Mouse (Mus musculus) left cerebral cortex, adult 9 months (tissue): ENCODE measurements around the gene Cbx2.

Experiments
- DNase-seq, 2 experiments: peaks; one replicate each; pipeline ENCODE4 v3.0.0; 2022; ENCODE audit warnings: low spot score in 2 of 2

Cbx2 gene

GRCm38 (mm10) chr11:119017506-119017905, 5.3 kb upstream of the Cbx2 start:
- no peak for DNase-seq

GRCm38 (mm10) chr11:119021180-119021579, 1.6 kb upstream of the Cbx2 start:
- DNase-seq, result no peak

- no peak for DNase-seq
These were observed 481 bp upstream of the Cbx2 start for GRCm38 (mm10) chr11:119022068-119022894.

DNA sequence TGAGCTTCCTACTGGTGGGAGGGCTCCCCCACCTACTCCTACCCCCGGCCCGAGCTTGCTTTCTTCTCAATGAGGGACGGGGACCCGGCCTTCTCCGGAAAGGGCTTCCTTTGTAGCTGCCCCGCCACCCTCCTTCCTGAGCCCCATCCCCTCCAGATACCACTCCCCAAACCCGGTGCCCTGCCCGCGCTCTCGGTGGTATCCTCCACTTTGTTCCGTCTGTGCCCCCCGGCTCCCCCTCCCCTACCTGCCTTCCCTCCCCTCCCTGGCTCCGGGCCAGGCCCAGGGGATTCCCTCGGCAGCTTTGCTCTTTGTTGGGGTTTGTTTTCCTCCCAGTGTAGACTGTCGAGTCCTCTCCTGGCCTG, 836 bp downstream of the Cbx2 start:
- DNase-seq, result no peak

- DNase-seq, result no peak
These were observed 1.5 kb downstream of the Cbx2 start for GRCm38 (mm10) chr11:119024260-119024659.

GRCm38 (mm10) chr11:119026203-119026602, 3.4 kb downstream of the Cbx2 start:
- no peak for DNase-seq

DNA sequence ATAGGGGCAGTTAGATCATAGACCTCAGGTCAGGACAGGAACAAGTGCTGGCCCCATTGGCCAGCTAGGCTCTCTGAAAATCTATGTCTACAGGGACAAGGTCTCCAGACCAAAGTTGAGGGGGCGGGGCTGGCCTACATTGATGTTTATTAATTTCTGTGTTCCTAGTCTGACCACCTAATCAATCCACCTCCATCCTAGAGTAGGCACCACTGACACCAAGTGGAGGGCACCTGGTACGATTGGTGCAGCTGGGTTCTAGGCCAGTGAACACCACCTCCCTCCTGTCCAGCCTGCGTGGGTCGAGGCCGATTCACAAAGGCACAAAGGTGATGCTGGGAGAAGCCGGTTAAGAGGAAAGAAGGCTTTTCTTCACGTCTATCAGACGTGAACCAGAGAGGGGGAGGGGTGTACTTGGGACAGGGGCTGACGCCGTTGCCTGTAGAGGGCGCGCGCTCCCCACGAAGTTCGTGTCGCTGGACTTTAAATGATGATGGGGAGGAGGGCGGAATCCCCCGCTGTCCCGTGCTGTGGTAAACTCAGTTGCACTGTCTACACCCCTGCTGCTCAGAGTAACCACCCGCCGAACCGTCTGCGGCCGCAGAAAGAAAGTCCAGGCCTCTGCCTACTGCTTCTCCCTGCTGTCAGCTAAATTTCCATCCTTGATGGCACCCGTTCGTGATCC, 11.3 kb downstream of the Cbx2 start:
- DNase-seq, result peak in 1 of 2 experiments; percentile 76

DNA sequence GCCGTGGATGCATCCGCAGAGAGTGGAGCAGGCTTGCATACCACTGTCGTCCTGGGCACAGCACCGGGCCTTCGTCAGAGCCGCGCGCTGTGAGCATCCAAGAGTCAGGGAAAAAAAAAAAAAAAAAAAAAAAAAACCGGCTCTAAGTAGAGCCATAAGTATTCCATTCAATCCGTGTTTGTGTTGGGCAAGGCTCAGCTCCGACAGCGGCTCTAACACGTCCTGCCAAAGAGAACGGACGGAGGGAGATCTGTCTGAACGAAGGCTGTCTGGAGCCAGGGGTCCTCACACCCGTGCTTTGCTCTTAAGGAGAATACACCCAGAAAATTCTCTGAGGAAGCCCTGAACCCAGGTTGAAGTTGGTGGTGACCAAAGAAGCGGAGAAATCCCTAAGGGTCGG, 11.9 kb downstream of the Cbx2 start:
- no peak for DNase-seq

DNA sequence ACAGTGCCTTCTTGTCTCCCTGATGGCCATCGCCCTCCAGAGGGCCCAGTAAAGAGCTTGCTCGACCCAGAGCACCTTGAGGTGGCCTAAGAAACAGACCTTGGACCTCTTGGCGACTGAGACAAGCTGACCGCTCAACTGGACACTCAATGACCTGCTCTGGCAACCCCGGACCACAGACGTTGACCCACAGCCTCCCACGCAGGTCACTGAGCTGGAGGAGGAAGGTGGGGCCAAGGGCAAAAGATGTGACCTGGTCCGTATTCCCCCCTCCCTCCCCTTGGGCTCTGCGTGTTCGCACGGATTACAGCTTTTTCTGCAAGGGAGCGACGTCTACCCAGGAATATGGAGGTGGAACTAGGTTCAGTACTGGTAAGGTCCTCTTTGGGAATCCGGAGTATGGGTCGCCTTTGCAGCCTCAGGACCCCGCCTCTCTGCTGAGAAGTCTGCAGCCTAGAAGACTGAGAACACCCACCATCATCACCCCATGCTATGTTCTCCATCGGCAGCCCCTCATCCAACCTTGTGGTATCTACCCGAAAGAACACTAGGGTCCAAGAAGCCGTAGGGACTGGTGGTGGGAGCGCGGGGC, 12.4 kb downstream of the Cbx2 start:
- DNase-seq, result no peak

- DNase-seq, result no peak
These were observed 13.0 kb downstream of the Cbx2 start for GRCm38 (mm10) chr11:119035686-119036165.

- no peak for DNase-seq
These were observed 13.7 kb downstream of the Cbx2 start for GRCm38 (mm10) chr11:119036447-119036846.

DNA sequence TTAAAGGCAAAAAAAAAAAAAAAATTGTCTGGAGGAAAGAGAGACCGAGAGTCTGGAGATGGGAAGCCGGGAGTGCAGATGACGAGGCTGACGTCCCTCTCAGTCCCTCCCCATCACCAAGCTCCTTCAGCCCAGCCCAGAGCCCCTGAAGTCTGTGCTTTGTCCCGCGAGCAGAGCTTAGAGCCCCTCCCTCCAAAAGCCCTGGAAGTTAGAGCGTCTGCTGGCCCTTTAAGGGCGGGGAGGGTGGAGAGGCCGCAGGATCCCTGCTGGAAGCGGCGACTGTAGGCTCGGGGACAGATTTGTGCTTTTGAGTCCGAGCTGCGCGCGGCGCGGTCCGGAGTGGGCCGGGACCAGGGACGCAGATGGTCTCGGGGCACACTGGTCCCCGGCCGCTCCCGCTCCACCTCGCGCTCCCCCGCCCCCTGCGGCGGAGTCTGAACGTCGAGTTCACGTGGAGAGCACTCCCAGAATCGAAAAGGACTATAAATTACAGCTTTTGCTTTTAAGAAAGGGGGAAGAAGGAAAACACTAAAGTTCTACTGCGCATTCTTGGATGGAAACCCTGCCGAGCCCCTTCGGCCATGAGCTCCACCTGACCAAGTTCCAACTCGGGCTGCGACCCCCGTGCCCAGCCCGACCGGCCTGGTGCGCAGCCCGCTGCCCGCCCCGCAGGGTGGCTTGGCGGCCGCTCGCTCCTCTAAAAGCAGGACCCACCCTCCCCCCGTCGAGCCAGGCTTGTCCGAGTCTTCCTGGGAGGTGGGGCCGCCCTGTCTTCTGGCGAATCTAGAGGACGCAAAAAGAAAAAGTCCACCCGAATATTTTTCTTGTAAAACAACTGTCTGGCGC, 14.4 kb downstream of the Cbx2 start:
- no peak for DNase-seq

DNA sequence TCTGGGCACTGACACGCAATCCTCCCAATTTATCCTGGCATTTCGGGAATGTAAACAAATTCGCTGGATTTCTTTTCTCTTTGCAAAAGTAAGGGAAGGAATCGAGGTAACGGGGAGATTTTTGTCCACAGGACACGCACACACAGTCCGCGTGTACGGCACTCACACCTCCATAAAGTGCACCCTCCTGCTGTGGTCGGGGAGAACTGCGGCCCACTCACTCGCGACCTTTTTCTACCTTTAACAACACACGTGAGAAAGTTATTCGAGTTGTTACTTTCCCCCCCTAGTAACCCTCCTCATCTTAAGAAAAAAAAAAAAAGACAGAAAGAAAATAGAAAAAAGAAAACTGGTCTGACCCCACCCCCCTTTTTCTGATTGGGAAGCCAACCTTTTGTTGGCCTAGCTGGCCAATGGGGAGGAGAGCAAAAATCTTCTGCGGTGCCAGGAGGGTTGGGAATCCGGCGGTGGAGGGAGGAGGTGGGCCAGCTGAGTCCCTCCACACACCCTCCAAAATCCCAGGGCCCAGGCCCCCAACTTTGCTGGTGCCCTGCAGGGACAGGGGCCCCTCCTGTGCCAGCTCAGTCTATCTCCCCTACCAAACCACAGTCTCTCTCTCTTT, 15.1 kb downstream of the Cbx2 start:
- DNase-seq, result no peak

DNA sequence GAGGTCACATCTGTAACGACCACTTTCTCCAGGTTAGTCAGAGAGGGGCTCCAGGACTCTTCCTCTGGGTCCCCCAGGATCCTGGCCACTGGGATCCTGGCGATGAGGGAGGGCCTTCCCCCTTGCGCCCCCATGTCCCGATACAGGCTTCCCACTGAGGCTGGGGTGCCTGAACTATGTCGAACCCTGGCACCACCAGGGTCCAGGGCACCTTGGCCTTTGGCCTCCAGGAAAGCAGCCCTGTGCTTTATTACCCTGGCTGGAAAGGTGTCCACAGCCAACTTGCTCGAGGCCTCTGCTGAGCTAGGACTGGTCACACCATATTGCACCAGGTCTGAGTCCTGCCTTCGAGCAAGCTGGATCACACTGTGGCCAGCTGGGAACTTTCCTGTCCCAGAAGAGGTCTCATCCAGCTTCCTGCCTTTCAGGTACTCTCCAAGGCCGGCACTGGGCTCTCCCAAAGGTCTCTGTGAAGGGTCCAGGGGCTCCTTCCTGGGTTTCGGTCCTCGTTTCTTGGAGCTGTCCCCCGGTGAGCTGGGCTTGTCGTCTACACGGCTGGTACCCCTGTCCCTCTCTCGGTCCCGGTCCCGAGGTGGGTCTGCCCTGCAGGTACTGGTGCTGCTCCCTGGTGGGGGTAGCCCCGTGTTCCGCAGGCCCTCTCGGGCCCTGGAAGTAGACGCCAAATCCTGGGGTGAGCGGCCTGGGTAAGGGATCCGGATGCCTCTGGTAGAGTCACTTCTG, 16.2 kb downstream of the Cbx2 start:
- DNase-seq, result no peak

DNA sequence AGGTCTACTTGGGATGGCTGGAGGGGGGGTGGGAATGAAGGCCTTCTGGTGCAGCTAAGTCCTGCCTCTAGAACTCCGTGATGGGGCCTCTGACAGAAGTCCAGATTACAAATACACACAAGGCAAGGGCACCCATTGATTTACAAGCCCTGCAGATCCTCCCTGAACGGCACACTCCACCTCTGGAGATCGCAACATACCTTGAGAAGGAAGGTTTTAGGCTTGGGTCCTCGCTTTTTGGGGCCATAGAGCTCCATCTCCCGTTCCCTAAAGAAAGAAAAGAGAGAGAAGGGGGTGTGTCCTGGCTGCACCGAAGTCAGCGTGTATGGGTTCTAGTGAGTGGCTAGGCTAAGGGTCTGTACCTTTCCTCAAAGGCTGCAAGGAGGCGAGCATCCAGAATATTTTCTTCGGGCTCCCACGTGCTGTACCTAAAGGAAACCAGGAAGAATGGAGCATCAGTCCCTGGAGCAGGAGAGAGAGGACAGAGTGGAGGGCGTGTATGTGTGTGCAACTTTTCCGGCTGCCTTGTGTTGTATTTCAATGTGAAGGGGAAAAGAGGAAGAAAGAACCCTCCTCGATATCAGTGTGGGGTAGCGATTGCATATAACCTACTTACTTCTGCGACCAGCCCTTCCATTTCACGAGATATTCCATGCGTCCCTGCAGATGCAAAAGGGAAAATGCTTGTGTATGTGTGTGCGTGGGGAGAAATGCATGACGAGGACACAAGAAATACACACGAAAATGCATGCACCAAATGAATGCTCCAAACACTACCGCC, 17.2 kb downstream of the Cbx2 start:
- DNase-seq, result no peak

DNA sequence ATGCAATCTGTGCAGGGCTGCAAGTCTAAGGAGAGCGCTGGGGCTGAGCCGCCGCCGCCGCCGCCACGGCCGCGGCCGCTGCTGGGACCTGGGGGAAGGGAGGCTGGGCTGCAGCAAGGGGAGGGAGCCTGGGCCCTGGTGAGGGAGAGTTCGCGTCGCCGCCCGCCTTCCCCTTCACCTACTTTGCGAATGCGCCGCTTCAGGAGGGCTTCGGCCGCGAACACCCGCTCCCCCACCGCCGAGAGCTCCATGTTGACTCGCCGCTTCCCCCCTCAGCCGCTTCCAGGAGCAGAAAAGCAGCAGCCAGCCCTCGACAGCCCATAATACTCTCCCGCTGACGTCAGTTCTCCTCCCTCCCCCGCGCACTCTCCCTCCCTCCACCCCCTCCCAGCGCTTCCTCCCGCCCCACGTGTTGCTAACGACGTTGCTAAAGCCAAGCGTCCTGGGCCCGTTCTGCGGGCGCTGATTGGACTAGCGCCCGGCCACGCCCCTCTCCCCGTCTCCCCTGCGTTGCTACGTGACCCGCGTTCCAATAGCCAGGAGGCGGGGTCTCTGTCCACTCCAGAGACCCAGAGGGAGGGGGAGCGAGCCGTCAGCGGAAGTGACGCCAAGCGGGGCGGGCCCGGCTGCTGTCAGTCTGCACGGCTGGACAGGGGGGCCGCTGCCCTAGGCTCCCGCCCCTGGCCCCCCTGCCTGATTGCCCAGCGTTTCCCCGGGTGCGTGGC, 18.0 kb downstream of the Cbx2 start, which contains the start of gene Cbx8:
TSS of gene Cbx8 (minus strand) at position 370 of the 725 bp plus-strand sequence.
- peak; percentile 97 to 99 for DNase-seq

DNA sequence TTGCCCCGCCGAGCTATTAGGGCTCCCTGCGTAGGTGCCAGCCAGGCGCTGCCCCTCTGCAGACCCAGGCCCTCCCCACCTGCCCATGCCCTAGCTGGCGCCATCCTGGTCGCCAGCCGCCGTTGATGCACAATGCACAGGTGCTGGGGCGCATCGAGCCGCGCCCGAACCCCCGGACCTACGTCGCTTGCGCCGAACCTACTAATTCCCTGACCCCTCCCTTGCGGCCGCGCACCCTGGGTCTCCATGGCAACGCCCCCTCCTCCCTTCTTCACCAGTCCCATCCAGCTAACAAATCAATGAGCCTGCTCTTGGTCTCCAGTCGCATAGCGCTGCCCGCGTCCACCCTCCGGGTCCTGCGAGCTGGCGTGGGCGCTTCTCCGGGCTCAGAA, 18.6 kb downstream of the Cbx2 start:
- DNase-seq, result no peak

DNA sequence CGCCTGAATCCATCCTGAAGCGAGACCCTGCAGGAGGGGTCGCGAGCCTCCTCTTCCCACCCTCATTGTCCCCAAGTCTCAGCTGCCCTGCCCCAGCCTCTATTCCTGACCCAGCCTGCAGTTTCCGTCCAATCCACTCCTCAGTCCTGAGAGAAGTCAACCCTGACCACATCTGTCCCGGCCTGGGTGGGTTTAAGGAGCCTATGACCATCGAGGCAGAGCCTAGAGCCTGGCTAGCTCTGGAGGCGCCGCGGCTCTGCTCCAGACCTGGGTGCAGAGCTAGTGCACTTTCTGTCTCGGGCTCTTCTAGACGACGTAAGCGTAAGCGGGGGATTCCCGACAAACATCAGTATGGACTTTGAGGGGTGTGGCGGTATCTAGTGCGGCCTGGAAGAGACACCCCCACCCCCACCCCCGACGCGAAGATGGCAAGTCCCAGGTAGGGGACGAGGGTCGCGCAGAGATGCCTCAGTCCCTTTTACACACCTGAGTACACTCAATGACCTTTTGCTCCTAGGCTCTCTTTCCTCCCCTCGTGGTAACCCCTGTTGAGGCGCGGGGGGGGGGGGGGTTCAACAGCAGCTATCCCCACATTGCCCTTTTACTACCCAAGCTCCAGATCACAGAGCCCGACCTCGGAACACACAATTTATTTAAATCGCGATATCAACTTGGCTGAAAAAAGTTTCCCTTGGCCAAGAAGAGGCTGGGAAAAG, 19.1 kb downstream of the Cbx2 start:
- DNase-seq, result no peak
